Mouse (Mus musculus) liver, embryonic 15.5 days (tissue): Measurements from ENCODE around the gene Sqstm1. TPM values are rescaled to one million over a fixed set of nuclear protein-coding genes. Genes with fewer than 3 reads are reported as not detected.

Experiments
- ATAC-seq: fragments of 200-750 bp; cut with Nextera tagmentation; 2 replicates; pipeline ENCODE4 v1.8.0; 2017; ENCODE audit warnings: moderate number of reproducible peaks, mild to moderate bottlenecking, moderate library complexity; ENCODE audit not compliant: insufficient read depth
- H3K27ac ChIP-seq: fragments of 300-500 bp; sonication (generic); replicated peaks from 2 replicates; pipeline ENCODE4 v1.5.1; 2015; ENCODE audit warnings: mild to moderate bottlenecking, inconsistent platforms
- H3K27me3 ChIP-seq: fragments of 300-500 bp; sonication (generic); 2 replicates; pipeline ENCODE4 v1.6.1; 2015; ENCODE audit warnings: mild to moderate bottlenecking, inconsistent platforms
- H3K36me3 ChIP-seq: fragments of 300-500 bp; sonication (generic); replicated peaks from 2 replicates; pipeline ENCODE4 v1.6.1; 2015; ENCODE audit warnings: moderate library complexity, mild to moderate bottlenecking, inconsistent platforms
- H3K4me1 ChIP-seq: fragments of 300-500 bp; sonication (generic); replicated peaks from 2 replicates; pipeline ENCODE4 v1.6.1; 2015; ENCODE audit warnings: inconsistent platforms
- H3K4me2 ChIP-seq: fragments of 300-500 bp; sonication (generic); 2 replicates; pipeline ENCODE4 v1.6.1; 2015; ENCODE audit warnings: moderate library complexity, mild to moderate bottlenecking, inconsistent platforms
- H3K4me3 ChIP-seq: fragments of 300-500 bp; sonication (generic); replicated peaks from 2 replicates; pipeline ENCODE4 v1.5.1; 2015; ENCODE audit warnings: mild to moderate bottlenecking, inconsistent platforms
- H3K9ac ChIP-seq: fragments of 300-500 bp; sonication (generic); 2 replicates; pipeline ENCODE4 v1.6.1; 2015; ENCODE audit warnings: moderate library complexity, mild to moderate bottlenecking, inconsistent platforms
- H3K9me3 ChIP-seq: fragments of 300-500 bp; sonication (generic); replicated peaks from 2 replicates; pipeline ENCODE4 v1.6.1; 2016; ENCODE audit warnings: inconsistent platforms
- WGBS: fragments of 180-500 bp; shearing (Covaris S2); methylation state at CpG from one replicate; pipeline ENCODE4 v1.1.7; 2015; ENCODE audit warnings: mixed read lengths; ENCODE audit not compliant: insufficient replicate concordance; 5-methylcytosine and 5-hydroxymethylcytosine counted together
- microRNA-seq: library from miRNA; unstranded; fragments of <30 nt; microRNA quantifications from one replicate; pipeline ENCODE4, GENCODE M21; 2016
- polyA plus RNA-seq: library from polyadenylated mRNA; unstranded; fragments of >200 nt; fragmentation: Nextera tagmentation; extraction: Ambion mirVana; gene quantifications from 2 replicates; pipeline ENCODE4 v1.2.1, GENCODE M21; 2015

Sqstm1 gene
- polyA plus RNA-seq, 1 experiment from 2014 or later: 161 TPM

DNA sequence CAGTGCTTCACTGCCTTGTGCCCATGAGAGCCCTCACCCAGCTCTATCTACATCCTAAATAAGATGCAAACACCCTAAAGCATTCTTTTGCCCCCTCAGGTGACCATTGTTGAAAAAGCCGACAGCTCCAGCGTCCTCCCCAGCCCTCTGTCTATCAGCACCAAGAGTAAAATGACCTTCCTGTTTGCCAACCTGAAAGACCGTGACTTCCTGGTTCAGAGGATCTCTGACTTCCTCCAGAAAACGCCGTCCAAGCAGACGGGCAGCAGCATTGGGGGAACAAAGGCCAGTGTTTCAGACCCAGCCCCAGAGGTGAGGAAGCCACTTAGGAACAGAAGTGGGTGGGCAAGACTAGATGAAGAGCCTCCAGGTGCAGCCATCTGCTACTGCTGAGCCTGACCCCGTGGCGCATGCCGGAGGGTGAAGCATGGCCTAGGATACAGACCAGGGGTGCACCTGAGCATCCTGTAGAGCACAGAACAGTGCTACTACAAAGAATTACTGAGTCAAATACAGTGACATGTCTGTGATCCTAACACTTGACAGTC lies 61.0 kb downstream of the Sqstm1 start:
- WGBS: 66% methylated on average over 9 of the region's 9 CpGs
- Histone ChIP-seq H3K4me2 (no peak overlapping the region), H3K9ac (no peak overlapping the region), H3K4me3 (no peak overlapping the region), H3K27me3 (no peaks in the 10 kb centered on the region), H3K4me1 (peaks cover 14% of the 10 kb centered on the region), H3K36me3 (peaks cover 80% of the 10 kb centered on the region), H3K27ac (no peak overlapping the region), H3K9me3 (no peaks in the 10 kb centered on the region)
- ATAC-seq: no peak

Small RNA genes within 50 kb of the gene (microRNA-seq; reads per million reads assigned to microRNA genes)
- not detected for gene Mir6919

Other genes starting within 250 kb of the Sqstm1 start
- 36.6 and 37.7 TPM in 2 replicates for gene Rnf130, start 185.5 kb downstream of the Sqstm1 start, polyA plus RNA-seq
- gene Tbc1d9b, start 79.4 kb downstream of the Sqstm1 start, polyA plus RNA-seq: 11.7 and 13.6 TPM in 2 replicates
- 7.6 and 8.4 TPM in 2 replicates for gene Mrnip, start 36.4 kb downstream of the Sqstm1 start, polyA plus RNA-seq
- gene Mgat4b, start 63 bp upstream of the Sqstm1 start, polyA plus RNA-seq: 12.7 and 14.9 TPM in 2 replicates
- gene Ltc4s, start 27.8 kb upstream of the Sqstm1 start, polyA plus RNA-seq: 0.46 and 0.51 TPM in 2 replicates
- 1.5 and 2.1 TPM in 2 replicates for gene Maml1, start 81.5 kb upstream of the Sqstm1 start, polyA plus RNA-seq
- gene Canx, start 114.8 kb upstream of the Sqstm1 start, polyA plus RNA-seq: 172 and 176 TPM in 2 replicates
- gene Cby3, start 143.6 kb upstream of the Sqstm1 start, polyA plus RNA-seq: not detected in 2 replicates
- 98.1 and 102 TPM in 2 replicates for gene Hnrnph1, start 166.2 kb upstream of the Sqstm1 start, polyA plus RNA-seq
- gene Rufy1, start 220.3 kb upstream of the Sqstm1 start, polyA plus RNA-seq: 7.3 and 7.5 TPM in 2 replicates